Mouse (Mus musculus): ENCODE measurements around the gene BC005537. TPM values are rescaled to one million over a fixed set of nuclear protein-coding genes. Genes with fewer than 3 reads are reported as not detected.

Gene BC005537
- polyA plus RNA-seq, 1 experiment from 2014 or later = 16.4 TPM

DNA sequence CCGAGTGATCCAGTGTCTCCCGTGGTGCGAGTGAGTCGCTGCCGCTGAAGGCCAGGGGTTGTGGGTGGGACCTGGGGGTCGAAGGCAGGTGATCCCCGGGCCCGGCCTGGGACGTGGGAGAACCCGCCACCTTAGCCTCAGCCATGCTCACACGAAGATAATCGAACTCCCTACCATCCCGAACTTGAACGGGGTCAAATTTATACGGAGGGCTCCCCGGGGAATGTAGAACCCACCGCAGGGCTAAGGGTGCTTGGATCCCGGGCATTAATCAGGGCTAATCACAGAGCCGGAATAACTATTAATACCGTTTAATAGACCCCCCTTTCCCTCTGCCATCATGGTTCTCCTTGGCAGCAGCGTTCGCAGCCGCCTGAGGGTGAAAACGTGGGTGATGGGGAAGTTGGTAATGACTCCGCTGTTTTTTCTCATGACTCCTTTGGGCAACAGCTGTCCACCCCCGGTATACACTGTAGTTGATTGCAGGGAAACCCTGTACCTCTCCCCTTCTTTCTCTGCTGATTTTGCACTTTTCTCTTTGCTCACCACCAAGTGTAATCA is 754 bp downstream of the BC005537 start:
- Histone ChIP-seq H3K9me3 (no peaks in the 10 kb centered on the region), H3K27me3 (no peaks in the 10 kb centered on the region), H3K36me3 (peaks cover 6% of the 10 kb centered on the region), H3K4me1 (peaks cover 13% of the 10 kb centered on the region), H3K4me3 (peak overlapping the region; percentile 94), H3K9ac (peak overlapping the region; percentile 92), H3K4me2 (replicated peaks) (peak overlapping the region; percentile 89), H3K27ac (peak overlapping the region; percentile 99; the same call in 1 of the 2 replicates)
- ATAC-seq (ENCODE audit: insufficient number of reproducible peaks, insufficient read depth, low FRiP score, low TSS enrichment) = no peak
- under 1% methylated on average over 26 of the region's 26 CpGs for WGBS

DNA sequence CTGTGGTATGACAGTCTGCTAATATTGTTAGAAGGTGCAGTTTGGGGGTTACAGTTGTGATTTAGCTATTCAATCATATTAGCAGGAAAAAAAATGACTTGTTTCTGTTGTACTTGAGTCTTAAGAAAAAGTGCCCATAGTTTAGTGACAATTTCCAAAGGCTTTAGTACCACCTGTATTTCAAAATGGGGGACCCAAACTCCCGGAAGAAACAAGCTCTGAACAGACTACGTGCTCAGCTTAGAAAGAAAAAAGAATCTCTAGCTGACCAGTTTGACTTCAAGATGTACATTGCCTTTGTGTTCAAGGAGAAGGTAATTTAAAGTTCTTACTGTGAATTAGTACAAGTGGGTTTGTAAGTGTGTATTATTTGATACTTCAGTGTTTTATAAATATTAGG is 1.7 kb downstream of the BC005537 start:
- peak overlapping the region; percentile 89 for H3K4me2 ChIP-seq (replicated peaks)
- H3K9ac ChIP-seq = peak overlapping the region; percentile 92; the same call in 1 of the 2 replicates
- H3K36me3 ChIP-seq = peaks cover 15% of the 10 kb centered on the region
- WGBS = 20% methylated on average over 2 of the region's 2 CpGs
- no peak for ATAC-seq (ENCODE audit: insufficient number of reproducible peaks, insufficient read depth, low FRiP score, low TSS enrichment)
- no peak overlapping the region for H3K27ac ChIP-seq
- H3K4me3 ChIP-seq = peak overlapping the region; percentile 94
- H3K9me3 ChIP-seq = no peaks in the 10 kb centered on the region
- peaks cover 13% of the 10 kb centered on the region for H3K4me1 ChIP-seq
- no peaks in the 10 kb centered on the region for H3K27me3 ChIP-seq

GRCm38 (mm10) chr13:24806079-24806478 is 4.6 kb downstream of the BC005537 start:
- H3K4me1 ChIP-seq = peaks cover 13% of the 10 kb centered on the region
- peaks cover 39% of the 10 kb centered on the region for H3K36me3 ChIP-seq
- H3K4me3 ChIP-seq = no peak overlapping the region
- H3K4me2 ChIP-seq (replicated peaks) = no peak overlapping the region
- H3K9ac ChIP-seq = no peak overlapping the region
- no peak overlapping the region for H3K27ac ChIP-seq
- no peaks in the 10 kb centered on the region for H3K9me3 ChIP-seq
- no peak for ATAC-seq (ENCODE audit: insufficient number of reproducible peaks, insufficient read depth, low FRiP score, low TSS enrichment)
- H3K27me3 ChIP-seq = no peaks in the 10 kb centered on the region

GRCm38 (mm10) chr13:24812521-24812920 is 11.1 kb downstream of the BC005537 start:
- Histone ChIP-seq H3K9me3 (no peaks in the 10 kb centered on the region), H3K4me3 (no peak overlapping the region), H3K4me1 (no peaks in the 10 kb centered on the region), H3K36me3 (peaks cover 63% of the 10 kb centered on the region), H3K4me2 (replicated peaks) (no peak overlapping the region), H3K27ac (no peak overlapping the region), H3K27me3 (no peaks in the 10 kb centered on the region), H3K9ac (no peak overlapping the region)
- WGBS = 97% methylated on average over 2 of the region's 2 CpGs
- no peak for ATAC-seq (ENCODE audit: insufficient number of reproducible peaks, insufficient read depth, low FRiP score, low TSS enrichment)

GRCm38 (mm10) chr13:24814616-24815015 is 13.2 kb downstream of the BC005537 start:
- 87% methylated on average over 1 of the region's 1 CpGs for WGBS
- Histone ChIP-seq H3K9me3 (no peaks in the 10 kb centered on the region), H3K36me3 (peaks cover 54% of the 10 kb centered on the region), H3K4me1 (no peaks in the 10 kb centered on the region), H3K4me2 (replicated peaks) (no peak overlapping the region), H3K27me3 (no peaks in the 10 kb centered on the region), H3K4me3 (no peak overlapping the region), H3K27ac (no peak overlapping the region), H3K9ac (no peak overlapping the region)
- ATAC-seq (ENCODE audit: insufficient number of reproducible peaks, insufficient read depth, low FRiP score, low TSS enrichment) = no peak

DNA sequence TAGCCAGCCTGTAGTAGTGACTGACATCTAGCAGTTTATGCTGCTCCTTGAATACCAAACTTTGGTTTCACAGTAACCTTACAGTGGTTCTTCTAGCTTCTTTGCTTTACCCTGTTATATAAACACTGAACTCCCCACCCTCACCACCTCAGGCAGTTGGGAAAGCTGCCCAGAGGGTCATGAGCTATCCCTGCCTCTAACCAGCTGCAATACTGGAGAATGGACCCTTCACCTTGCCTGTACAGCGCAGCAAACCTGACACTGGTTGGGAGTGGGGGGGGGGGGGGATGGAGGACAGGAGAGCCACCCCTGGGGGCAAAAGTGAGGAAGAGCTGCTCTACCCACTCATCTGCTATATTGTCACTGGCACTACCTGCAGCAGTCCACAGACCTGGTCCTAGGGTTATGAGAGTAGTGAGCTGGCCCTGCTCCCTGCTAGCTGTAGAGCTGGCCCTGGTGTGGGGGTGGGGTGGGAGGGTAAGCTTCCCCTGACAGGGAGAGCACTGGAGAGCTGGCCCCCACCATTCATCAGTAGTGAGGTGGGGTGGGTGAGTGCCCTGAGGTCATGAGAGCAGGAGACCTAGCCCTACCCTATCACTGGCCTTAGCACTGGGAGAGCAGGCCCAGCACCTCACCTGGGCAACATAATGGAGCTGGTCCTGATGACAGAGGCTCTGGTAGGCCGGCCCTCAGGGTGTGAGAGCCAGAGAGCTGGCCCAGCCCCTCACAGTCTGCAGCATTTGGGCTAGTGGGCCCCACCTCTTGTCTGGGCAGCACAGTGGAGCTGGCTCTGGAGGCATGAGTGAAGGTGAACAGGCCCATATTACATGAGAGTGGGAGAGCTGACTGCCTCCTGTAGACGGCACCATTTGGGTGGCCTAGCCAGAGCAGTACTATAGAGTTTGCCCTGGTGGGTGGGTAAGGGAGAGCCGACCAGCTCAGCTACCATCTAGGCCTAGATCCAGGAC is 15.0 kb downstream of the BC005537 start:
- H3K27ac ChIP-seq = no peak overlapping the region
- H3K9ac ChIP-seq = no peak overlapping the region
- H3K9me3 ChIP-seq = no peaks in the 10 kb centered on the region
- H3K4me3 ChIP-seq = no peak overlapping the region
- peak; percentile 73 for ATAC-seq (ENCODE audit: insufficient number of reproducible peaks, insufficient read depth, low FRiP score, low TSS enrichment)
- no peaks in the 10 kb centered on the region for H3K27me3 ChIP-seq
- WGBS = 68% methylated on average over 4 of the region's 4 CpGs
- H3K4me2 ChIP-seq (replicated peaks) = no peak overlapping the region
- H3K36me3 ChIP-seq = peaks cover 37% of the 10 kb centered on the region
- H3K4me1 ChIP-seq = no peaks in the 10 kb centered on the region

- Histone ChIP-seq H3K9me3 (no peaks in the 10 kb centered on the region), H3K4me1 (no peaks in the 10 kb centered on the region), H3K4me2 (replicated peaks) (no peak overlapping the region), H3K4me3 (no peak overlapping the region), H3K27ac (no peak overlapping the region), H3K9ac (no peak overlapping the region), H3K27me3 (no peaks in the 10 kb centered on the region), H3K36me3 (peaks cover 12% of the 10 kb centered on the region)
- 68% methylated on average over 1 of the region's 1 CpGs for WGBS
- ATAC-seq (ENCODE audit: insufficient number of reproducible peaks, insufficient read depth, low FRiP score, low TSS enrichment) = no peak
Observed at GRCm38 (mm10) chr13:24819931-24820330, 18.5 kb downstream of the BC005537 start.

DNA sequence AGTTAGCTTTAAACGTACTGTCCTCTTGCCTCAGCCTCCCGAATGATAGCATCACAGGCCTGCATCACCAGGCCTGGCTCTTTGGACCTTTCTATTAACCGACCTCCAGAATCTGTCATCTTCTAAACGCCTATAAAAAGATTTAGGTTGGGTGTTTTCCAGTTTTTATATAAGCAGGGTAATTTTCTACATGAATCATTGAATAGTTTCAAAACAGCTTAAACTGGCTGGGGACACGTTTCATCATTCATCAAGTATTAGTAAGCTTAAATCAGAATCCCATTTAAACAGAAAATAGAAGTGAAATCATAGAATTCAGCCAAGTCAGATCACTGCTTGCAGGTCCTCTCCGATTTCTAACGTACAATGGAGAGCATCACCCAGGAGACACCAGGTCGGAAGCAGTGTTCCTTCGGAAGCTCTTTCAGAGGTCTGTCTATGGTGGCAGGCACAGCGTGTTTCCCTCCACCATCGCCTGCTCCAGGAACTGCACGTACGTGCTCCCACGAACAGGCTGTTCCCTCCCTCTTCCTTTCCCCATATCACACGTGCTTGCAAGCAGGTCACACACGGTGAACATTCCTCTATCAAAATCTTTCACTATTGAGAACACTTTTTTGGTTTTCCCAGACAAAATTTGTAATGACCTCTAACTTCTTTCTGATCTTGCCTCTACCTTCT is 21.3 kb downstream of the BC005537 start:
- Histone ChIP-seq H3K4me3 (no peak overlapping the region), H3K27ac (no peak overlapping the region), H3K4me2 (replicated peaks) (no peak overlapping the region), H3K9ac (no peak overlapping the region), H3K4me1 (no peaks in the 10 kb centered on the region), H3K27me3 (no peaks in the 10 kb centered on the region), H3K9me3 (no peaks in the 10 kb centered on the region), H3K36me3 (0 out of 2 replicates have a peak, but pooled peaks cover 9% of the 10 kb centered on the region)
- 86% methylated on average over 16 of the region's 16 CpGs for WGBS
- no peak for ATAC-seq (ENCODE audit: insufficient number of reproducible peaks, insufficient read depth, low FRiP score, low TSS enrichment)

DNA sequence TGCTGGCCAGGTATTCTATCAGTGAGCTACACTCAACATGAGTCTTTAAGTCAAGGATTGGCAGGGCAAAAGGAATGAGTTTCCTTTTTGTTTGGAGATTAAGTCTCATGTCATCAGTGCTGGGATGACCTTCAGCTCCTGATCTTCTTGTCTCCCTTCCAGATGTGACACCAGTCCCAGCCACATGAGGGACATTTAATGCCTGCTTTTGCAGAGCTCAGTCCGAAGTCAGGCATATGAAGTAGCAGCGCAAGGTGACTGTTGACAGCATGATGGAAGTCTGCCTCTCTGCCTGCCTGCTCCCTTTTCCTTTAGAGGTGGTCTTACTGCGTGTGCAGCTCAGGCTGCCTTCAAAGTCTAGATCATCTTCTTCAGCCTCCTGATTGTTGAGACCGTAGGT is 23.2 kb downstream of the BC005537 start:
- Histone ChIP-seq H3K27me3 (no peaks in the 10 kb centered on the region), H3K4me2 (replicated peaks) (no peak overlapping the region), H3K27ac (no peak overlapping the region), H3K4me1 (no peaks in the 10 kb centered on the region), H3K36me3 (no peaks in the 10 kb centered on the region), H3K9ac (no peak overlapping the region), H3K4me3 (no peak overlapping the region), H3K9me3 (no peaks in the 10 kb centered on the region)
- no peak for ATAC-seq (ENCODE audit: insufficient number of reproducible peaks, insufficient read depth, low FRiP score, low TSS enrichment)
- WGBS = 87% methylated on average over 4 of the region's 4 CpGs

DNA sequence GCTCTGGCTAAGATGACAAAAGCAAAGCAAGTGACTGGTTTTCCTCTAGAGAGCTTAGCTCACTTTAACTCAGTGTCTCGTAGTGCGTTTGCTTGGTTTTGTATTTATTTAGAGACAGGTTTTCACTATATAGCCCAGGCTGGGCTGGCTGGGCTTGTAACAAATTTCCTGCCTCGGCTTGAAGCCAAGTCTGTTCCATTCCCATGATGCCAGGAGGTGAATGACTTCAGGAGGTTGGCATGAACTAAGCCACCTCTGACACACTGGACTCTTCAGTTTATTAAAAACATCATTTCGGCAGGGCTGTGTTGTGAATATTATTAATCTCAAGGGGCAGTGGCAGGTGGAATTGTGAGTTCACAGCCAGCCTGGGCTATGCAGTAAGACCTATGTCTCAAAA is 24.1 kb downstream of the BC005537 start:
- H3K4me3 ChIP-seq = no peak overlapping the region
- H3K9ac ChIP-seq = no peak overlapping the region
- no peaks in the 10 kb centered on the region for H3K9me3 ChIP-seq
- no peak for ATAC-seq (ENCODE audit: insufficient number of reproducible peaks, insufficient read depth, low FRiP score, low TSS enrichment)
- H3K36me3 ChIP-seq = no peaks in the 10 kb centered on the region
- WGBS = 83% methylated on average over 4 of the region's 4 CpGs
- no peak overlapping the region for H3K4me2 ChIP-seq (replicated peaks)
- H3K27ac ChIP-seq = no peak overlapping the region
- H3K27me3 ChIP-seq = no peaks in the 10 kb centered on the region
- H3K4me1 ChIP-seq = no peaks in the 10 kb centered on the region

- H3K9ac ChIP-seq = no peak overlapping the region
- no peaks in the 10 kb centered on the region for H3K27me3 ChIP-seq
- H3K27ac ChIP-seq = no peak overlapping the region
- no peak overlapping the region for H3K4me3 ChIP-seq
- no peaks in the 10 kb centered on the region for H3K9me3 ChIP-seq
- no peaks in the 10 kb centered on the region for H3K4me1 ChIP-seq
- no peaks in the 10 kb centered on the region for H3K36me3 ChIP-seq
- ATAC-seq (ENCODE audit: insufficient number of reproducible peaks, insufficient read depth, low FRiP score, low TSS enrichment) = no peak
- H3K4me2 ChIP-seq (replicated peaks) = no peak overlapping the region
- WGBS = 83% methylated on average over 7 of the region's 7 CpGs
Observed at GRCm38 (mm10) chr13:24826116-24826515, 24.7 kb downstream of the BC005537 start.
